Mouse (Mus musculus) activated CD4-positive, CD25-positive, alpha-beta regulatory T cell, adult 4 months (primary cell): ENCODE measurements at regions not wholly inside any gene's neighbourhood (a gene's known extent, or its start where the extent isn't known, plus 50 kb on each side); places are given as distances from the start of the nearest gene placed in this dataset.

Experiments
- ATAC-seq: one replicate; pipeline ENCODE4 v1.8.0; 2017

GRCm38 (mm10) chr7:75400471-75400870, 54.9 kb upstream of the Akap13 start:
- ATAC-seq: no peak

GRCm38 (mm10) chr7:75404955-75405354, 50.4 kb upstream of the Akap13 start:
- no peak for ATAC-seq
